Mouse (Mus musculus) E14TG2a.4 (cell line): Measurements from ENCODE around the gene Scgb1b7.
"Not testable (repeated sequence)": the region's sequence is repeated elsewhere in the genome, so short reads cannot be mapped to it uniquely, and the experiment has no call there.

ENCODE experiments used
- H3K27me3 ChIP-seq: 2 replicates; pipeline ENCODE4 v1.6.1; 2014; ENCODE audit warnings: low read length, control low read depth; ENCODE audit not compliant: insufficient read depth
- H3K36me3 ChIP-seq: 2 replicates; pipeline ENCODE4 v1.6.1; 2014; ENCODE audit warnings: low read length, control low read depth; ENCODE audit not compliant: insufficient read depth
- H3K4me1 ChIP-seq: replicated peaks from 2 replicates; pipeline ENCODE4 v1.6.1; 2014; ENCODE audit warnings: low read depth, low read length, control low read depth
- H3K4me3 ChIP-seq: replicated peaks from 2 replicates; pipeline ENCODE4 v1.5.1; 2014; ENCODE audit warnings: mild to moderate bottlenecking, low read length
- H3K9me3 ChIP-seq: 2 replicates; pipeline ENCODE4 v1.6.1; 2014; ENCODE audit warnings: low read length, control low read depth

Scgb1b7 gene

DNA sequence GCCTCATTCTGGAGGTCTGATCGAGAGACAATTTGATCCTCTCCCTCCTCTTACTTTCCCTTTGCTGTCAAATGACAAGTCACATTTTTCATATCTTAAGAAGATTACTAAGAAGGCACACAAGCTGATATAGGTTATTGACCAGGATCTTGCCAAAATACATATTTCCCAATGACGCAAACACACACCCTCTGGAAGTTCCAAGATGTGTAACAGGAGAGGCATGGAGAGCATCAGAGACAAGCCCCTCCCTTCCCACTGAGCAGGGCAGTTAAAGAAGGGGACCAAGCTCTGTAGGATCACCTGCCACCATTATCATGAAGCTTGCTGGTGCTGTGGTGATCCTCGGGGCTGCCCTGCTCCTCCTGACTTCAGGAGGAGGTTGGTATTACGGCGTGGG is at the start of gene Scgb1b7:
Gene Scgb1b7, plus strand, starts transcription at position 301 of the 400 bp plus-strand sequence.
- H3K4me1 ChIP-seq, H3K4me3 ChIP-seq, H3K36me3 ChIP-seq, H3K27me3 ChIP-seq, H3K9me3 ChIP-seq: not testable (repeated sequence)

DNA sequence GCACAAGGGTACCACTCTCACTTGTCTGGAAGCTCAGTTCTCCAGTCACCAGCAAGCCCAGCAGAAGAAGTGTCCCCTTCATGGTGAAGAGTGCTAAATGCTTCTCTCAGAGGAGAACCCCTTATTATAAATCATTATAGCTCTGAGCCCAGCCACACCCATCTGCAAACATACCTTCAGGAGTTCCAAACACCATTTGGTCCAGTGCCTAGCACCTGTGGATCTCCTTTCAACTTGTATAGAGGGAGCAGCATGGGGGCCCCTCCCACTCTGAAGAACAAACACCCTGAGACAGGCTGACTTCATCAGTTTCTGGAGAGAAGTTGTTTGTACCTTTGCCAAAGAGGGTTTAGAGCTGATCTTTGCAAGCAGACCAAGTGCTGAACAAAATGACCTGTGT is 6.8 kb upstream of the Scgb1b7 start, which contains the start of gene Scgb2b7:
Gene Scgb2b7, minus strand, starts transcription at position 101 of the 400 bp plus-strand sequence.
- not testable (repeated sequence) for H3K36me3 ChIP-seq, H3K4me1 ChIP-seq, H3K9me3 ChIP-seq, H3K27me3 ChIP-seq, H3K4me3 ChIP-seq
